15 mouse cellular contexts compared by ENCODE assay signal in genomic region chr2:142381081-142381579, GRCm38 (mm10).
"Had no signal": no experiment of that assay in that cellular context is flagged by ENCODE, and none has a peak within 500 bp of the region (broad histone marks: within the 10 kb centered on the region; RNA-seq: fewer than 3 reads in every experiment).

No protein-coding gene starts in this region.

- DNase-seq: kidney, postnatal 25 days; liver; liver, embryonic 13.5 days; liver, postnatal 0 days; lung, postnatal 14 days; retina, postnatal 1 day; thymus, postnatal 36 days had no signal

- ATAC-seq: liver, postnatal 0 days; midbrain, embryonic 16.5 days had no signal

- H3K9ac ChIP-seq: kidney, embryonic 15.5 days; limb, embryonic 12.5 days; liver, embryonic 13.5 days; liver, postnatal 0 days; lung, embryonic 15.5 days; neural tube, embryonic 13.5 days had no signal

- H3K9me3 ChIP-seq: kidney, embryonic 15.5 days; limb, embryonic 12.5 days; liver, embryonic 13.5 days; lung, embryonic 15.5 days; neural tube, embryonic 13.5 days had no signal

- H3K4me3 ChIP-seq: kidney, embryonic 15.5 days; limb, embryonic 12.5 days; liver, embryonic 13.5 days; lung, embryonic 15.5 days; megakaryocyte, embryonic 14.5 days; neural tube, embryonic 13.5 days had no signal

- H3K4me1 ChIP-seq: kidney, embryonic 15.5 days; limb, embryonic 12.5 days; liver, embryonic 13.5 days; lung, embryonic 15.5 days; megakaryocyte, embryonic 14.5 days; neural tube, embryonic 13.5 days had no signal

- H3K4me2 ChIP-seq: kidney, embryonic 15.5 days; limb, embryonic 12.5 days; liver, embryonic 13.5 days; lung, embryonic 15.5 days; midbrain, embryonic 11.5 days; neural tube, embryonic 13.5 days had no signal

- H3K27ac ChIP-seq: kidney, embryonic 15.5 days; limb, embryonic 12.5 days; liver, embryonic 13.5 days; lung, embryonic 15.5 days; macrophage; neural tube, embryonic 13.5 days had no signal

- H3K27me3 ChIP-seq: kidney, embryonic 15.5 days; limb, embryonic 12.5 days; liver, embryonic 13.5 days; lung, embryonic 15.5 days; megakaryocyte, embryonic 14.5 days; neural tube, embryonic 13.5 days had no signal

- H3K36me3 ChIP-seq: kidney, embryonic 15.5 days; limb, embryonic 12.5 days; liver, embryonic 13.5 days; lung, embryonic 15.5 days; neural tube, embryonic 13.5 days had no signal
